Mouse (Mus musculus): ENCODE measurements at regions not wholly inside any gene's neighbourhood (a gene's known extent, or its start where the extent isn't known, plus 50 kb on each side); places are given as distances from the start of the nearest gene placed in this dataset.

DNA sequence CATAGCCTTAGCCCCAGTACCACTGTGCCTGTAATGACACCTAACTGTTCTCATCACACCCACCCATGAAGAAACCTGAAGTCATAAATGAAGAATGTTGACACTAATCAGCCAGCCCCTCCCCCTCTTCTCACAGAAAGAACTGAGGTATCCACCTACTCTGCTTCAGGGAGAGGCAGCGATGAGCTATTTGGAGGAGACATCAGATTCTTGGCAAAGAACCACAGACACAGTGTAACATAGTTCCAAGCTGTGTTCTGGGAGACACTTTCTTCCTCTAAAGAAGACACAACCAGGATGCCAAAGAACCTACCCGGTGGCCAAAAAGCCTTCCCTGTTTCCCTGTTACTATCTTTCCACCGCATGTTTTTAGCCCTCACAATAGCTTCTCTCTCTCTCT, 307.8 kb upstream of the Jarid2 start:
- no peak overlapping the region for H3K9ac ChIP-seq (replicated peaks; ENCODE audit: low read depth, low read length)
- no peak for ATAC-seq (ENCODE audit: insufficient number of reproducible peaks, insufficient read depth, low FRiP score, low read depth)
- H3K27ac ChIP-seq (ENCODE audit: low read length): no peak overlapping the region
- H3K4me3 ChIP-seq (ENCODE audit: low read depth, low read length): no peak overlapping the region
- WGBS: 78% methylated on average over 3 of the region's 3 CpGs
- H3K9me3 ChIP-seq (ENCODE audit: control insufficient read depth, low read depth, low read length): no peaks in the 10 kb centered on the region
- H3K4me1 ChIP-seq (ENCODE audit: control insufficient read depth, insufficient read depth, low read length): peaks cover 15% of the 10 kb centered on the region
- H3K36me3 ChIP-seq (ENCODE audit: control insufficient read depth, insufficient read depth, low read length): no peaks in the 10 kb centered on the region
- no peaks in the 10 kb centered on the region for H3K27me3 ChIP-seq (ENCODE audit: control insufficient read depth, insufficient read depth, low read length)
- H3K4me2 ChIP-seq (replicated peaks; ENCODE audit: low read depth, low read length): no peak overlapping the region

GRCm38 (mm10) chr13:44421922-44422321, 307.4 kb upstream of the Jarid2 start:
- Histone ChIP-seq H3K9me3 (ENCODE audit: control insufficient read depth, low read depth, low read length) (no peaks in the 10 kb centered on the region), H3K36me3 (ENCODE audit: control insufficient read depth, insufficient read depth, low read length) (no peaks in the 10 kb centered on the region), H3K9ac (replicated peaks; ENCODE audit: low read depth, low read length) (no peak overlapping the region), H3K27me3 (ENCODE audit: control insufficient read depth, insufficient read depth, low read length) (no peaks in the 10 kb centered on the region), H3K4me2 (replicated peaks; ENCODE audit: low read depth, low read length) (no peak overlapping the region), H3K4me3 (ENCODE audit: low read depth, low read length) (no peak overlapping the region), H3K27ac (ENCODE audit: low read length) (no peak overlapping the region), H3K4me1 (ENCODE audit: control insufficient read depth, insufficient read depth, low read length) (peaks cover 13% of the 10 kb centered on the region)
- WGBS: 78% methylated on average over 5 of the region's 5 CpGs
- ATAC-seq (ENCODE audit: insufficient number of reproducible peaks, insufficient read depth, low FRiP score, low read depth): no peak

GRCm38 (mm10) chr13:44430492-44430891, 298.8 kb upstream of the Jarid2 start:
- Histone ChIP-seq H3K4me2 (replicated peaks; ENCODE audit: low read depth, low read length) (no peak overlapping the region), H3K27ac (ENCODE audit: low read length) (no peak overlapping the region), H3K9ac (replicated peaks; ENCODE audit: low read depth, low read length) (no peak overlapping the region), H3K36me3 (ENCODE audit: control insufficient read depth, insufficient read depth, low read length) (no peaks in the 10 kb centered on the region), H3K4me1 (ENCODE audit: control insufficient read depth, insufficient read depth, low read length) (0 out of 2 replicates have a peak, but pooled peaks cover 2% of the 10 kb centered on the region), H3K27me3 (ENCODE audit: control insufficient read depth, insufficient read depth, low read length) (no peaks in the 10 kb centered on the region), H3K4me3 (ENCODE audit: low read depth, low read length) (no peak overlapping the region), H3K9me3 (ENCODE audit: control insufficient read depth, low read depth, low read length) (no peaks in the 10 kb centered on the region)
- no peak for ATAC-seq (ENCODE audit: insufficient number of reproducible peaks, insufficient read depth, low FRiP score, low read depth)
- WGBS: 77% methylated on average over 8 of the region's 8 CpGs

GRCm38 (mm10) chr13:44437709-44438108, 291.6 kb upstream of the Jarid2 start:
- Histone ChIP-seq H3K9ac (replicated peaks; ENCODE audit: low read depth, low read length) (no peak overlapping the region), H3K4me2 (replicated peaks; ENCODE audit: low read depth, low read length) (no peak overlapping the region), H3K4me3 (ENCODE audit: low read depth, low read length) (no peak overlapping the region), H3K9me3 (ENCODE audit: control insufficient read depth, low read depth, low read length) (peaks cover 2% of the 10 kb centered on the region; the same call in 1 of the 2 replicates), H3K4me1 (ENCODE audit: control insufficient read depth, insufficient read depth, low read length) (0 out of 2 replicates have a peak, but pooled peaks cover under 1% of the 10 kb centered on the region), H3K27me3 (ENCODE audit: control insufficient read depth, insufficient read depth, low read length) (no peaks in the 10 kb centered on the region), H3K36me3 (ENCODE audit: control insufficient read depth, insufficient read depth, low read length) (no peaks in the 10 kb centered on the region), H3K27ac (ENCODE audit: low read length) (no peak overlapping the region)
- ATAC-seq (ENCODE audit: insufficient number of reproducible peaks, insufficient read depth, low FRiP score, low read depth): no peak
- WGBS: 67% methylated on average over 1 of the region's 1 CpGs

GRCm38 (mm10) chr13:44441061-44441460, 288.2 kb upstream of the Jarid2 start:
- 91% methylated on average over 3 of the region's 3 CpGs for WGBS
- Histone ChIP-seq H3K4me2 (replicated peaks; ENCODE audit: low read depth, low read length) (no peak overlapping the region), H3K4me1 (ENCODE audit: control insufficient read depth, insufficient read depth, low read length) (no peaks in the 10 kb centered on the region), H3K27me3 (ENCODE audit: control insufficient read depth, insufficient read depth, low read length) (no peaks in the 10 kb centered on the region), H3K36me3 (ENCODE audit: control insufficient read depth, insufficient read depth, low read length) (no peaks in the 10 kb centered on the region), H3K4me3 (ENCODE audit: low read depth, low read length) (no peak overlapping the region), H3K27ac (ENCODE audit: low read length) (no peak overlapping the region), H3K9me3 (ENCODE audit: control insufficient read depth, low read depth, low read length) (peaks cover 2% of the 10 kb centered on the region; the same call in 1 of the 2 replicates), H3K9ac (replicated peaks; ENCODE audit: low read depth, low read length) (no peak overlapping the region)
- no peak for ATAC-seq (ENCODE audit: insufficient number of reproducible peaks, insufficient read depth, low FRiP score, low read depth)

DNA sequence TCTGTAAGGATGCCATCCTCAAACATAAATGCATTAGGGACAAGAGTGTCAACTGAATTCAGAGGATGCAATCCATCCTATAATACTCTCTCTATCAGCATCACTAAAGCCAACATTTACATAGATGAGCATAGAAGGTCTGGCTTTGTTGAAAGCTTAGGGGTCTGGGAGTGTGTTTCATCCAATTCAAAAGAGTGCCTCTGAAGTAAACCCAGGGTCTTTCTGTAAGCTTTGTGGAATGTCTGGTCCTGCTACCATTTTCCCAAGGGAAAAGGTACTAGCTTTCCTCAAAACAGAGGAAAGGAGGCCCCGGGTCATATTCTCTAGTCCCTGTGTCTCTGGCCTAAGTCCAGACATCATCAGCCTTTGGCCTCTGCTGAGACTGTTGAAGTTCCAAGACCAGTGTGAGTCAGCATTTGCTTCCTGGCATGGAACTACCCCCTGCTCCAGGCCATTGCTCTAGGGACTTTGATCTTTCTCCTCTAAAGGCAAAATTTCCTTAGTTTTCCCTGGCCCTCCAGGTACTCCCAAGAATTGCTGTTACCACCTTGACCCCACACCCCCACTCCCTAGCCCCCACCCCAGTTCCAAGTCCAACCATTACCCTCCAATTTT, 280.0 kb upstream of the Jarid2 start:
- Histone ChIP-seq H3K9me3 (ENCODE audit: control insufficient read depth, low read depth, low read length) (peaks cover 6% of the 10 kb centered on the region; the same call in 1 of the 2 replicates), H3K4me2 (replicated peaks; ENCODE audit: low read depth, low read length) (no peak overlapping the region), H3K36me3 (ENCODE audit: control insufficient read depth, insufficient read depth, low read length) (no peaks in the 10 kb centered on the region), H3K27me3 (ENCODE audit: control insufficient read depth, insufficient read depth, low read length) (no peaks in the 10 kb centered on the region), H3K27ac (ENCODE audit: low read length) (no peak overlapping the region), H3K4me1 (ENCODE audit: control insufficient read depth, insufficient read depth, low read length) (0 out of 2 replicates have a peak, but pooled peaks cover 3% of the 10 kb centered on the region), H3K9ac (replicated peaks; ENCODE audit: low read depth, low read length) (no peak overlapping the region), H3K4me3 (ENCODE audit: low read depth, low read length) (no peak overlapping the region)
- WGBS: 87% methylated on average over 1 of the region's 1 CpGs
- ATAC-seq (ENCODE audit: insufficient number of reproducible peaks, insufficient read depth, low FRiP score, low read depth): no peak

DNA sequence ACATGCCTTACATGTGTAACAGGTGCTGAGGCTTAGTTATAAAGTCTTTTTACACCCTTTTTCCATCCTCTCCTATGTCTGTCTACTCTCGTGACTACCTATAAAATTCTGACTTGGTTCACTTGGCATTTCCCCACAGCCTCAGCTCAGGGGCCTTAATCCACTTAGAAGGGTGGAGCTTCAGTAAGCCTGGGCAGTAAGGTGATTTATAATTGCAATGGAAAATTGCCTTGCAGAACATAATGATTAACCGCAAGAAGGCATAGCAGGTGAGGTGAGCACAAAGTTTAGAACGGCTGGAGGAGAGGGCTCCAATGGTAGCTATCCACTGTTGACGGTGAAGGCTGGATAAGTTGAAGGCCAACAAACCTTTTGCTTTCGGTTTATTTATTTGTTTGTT, 278.1 kb upstream of the Jarid2 start:
- Histone ChIP-seq H3K27ac (ENCODE audit: low read length) (no peak overlapping the region), H3K27me3 (ENCODE audit: control insufficient read depth, insufficient read depth, low read length) (no peaks in the 10 kb centered on the region), H3K4me1 (ENCODE audit: control insufficient read depth, insufficient read depth, low read length) (0 out of 2 replicates have a peak, but pooled peaks cover 4% of the 10 kb centered on the region), H3K4me2 (replicated peaks; ENCODE audit: low read depth, low read length) (no peak overlapping the region), H3K36me3 (ENCODE audit: control insufficient read depth, insufficient read depth, low read length) (no peaks in the 10 kb centered on the region), H3K9me3 (ENCODE audit: control insufficient read depth, low read depth, low read length) (peaks cover 6% of the 10 kb centered on the region; the same call in 1 of the 2 replicates), H3K9ac (replicated peaks; ENCODE audit: low read depth, low read length) (no peak overlapping the region), H3K4me3 (ENCODE audit: low read depth, low read length) (no peak overlapping the region)
- 79% methylated on average over 5 of the region's 5 CpGs for WGBS
- no peak for ATAC-seq (ENCODE audit: insufficient number of reproducible peaks, insufficient read depth, low FRiP score, low read depth)

GRCm38 (mm10) chr13:44453131-44453530, 276.1 kb upstream of the Jarid2 start:
- 76% methylated on average over 7 of the region's 7 CpGs for WGBS

DNA sequence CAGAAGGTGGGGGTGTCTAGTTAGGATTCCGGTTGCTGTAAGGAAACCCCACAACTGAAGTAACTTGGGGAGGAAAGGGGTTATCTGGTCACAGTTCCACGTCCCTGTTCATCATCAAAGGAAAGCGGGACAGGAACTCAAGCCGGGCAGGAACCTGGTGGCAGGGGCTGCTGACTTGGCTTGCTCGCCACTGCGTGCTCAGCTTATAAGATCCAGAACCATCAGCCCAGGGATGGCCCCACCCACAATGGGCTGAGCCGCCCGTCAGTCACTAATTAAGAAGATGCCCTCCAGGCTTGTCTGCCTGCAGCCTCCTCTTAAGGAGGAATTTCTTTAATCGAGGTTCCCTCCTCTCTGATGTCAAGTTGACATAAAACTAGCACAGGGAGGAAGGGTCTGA, 275.1 kb upstream of the Jarid2 start:
- Histone ChIP-seq H3K4me2 (replicated peaks; ENCODE audit: low read depth, low read length) (no peak overlapping the region), H3K4me1 (ENCODE audit: control insufficient read depth, insufficient read depth, low read length) (0 out of 2 replicates have a peak, but pooled peaks cover 4% of the 10 kb centered on the region), H3K4me3 (ENCODE audit: low read depth, low read length) (no peak overlapping the region), H3K9ac (replicated peaks; ENCODE audit: low read depth, low read length) (no peak overlapping the region), H3K27ac (ENCODE audit: low read length) (no peak overlapping the region), H3K27me3 (ENCODE audit: control insufficient read depth, insufficient read depth, low read length) (no peaks in the 10 kb centered on the region), H3K36me3 (ENCODE audit: control insufficient read depth, insufficient read depth, low read length) (no peaks in the 10 kb centered on the region), H3K9me3 (ENCODE audit: control insufficient read depth, low read depth, low read length) (no peaks in the 10 kb centered on the region)
- no peak for ATAC-seq (ENCODE audit: insufficient number of reproducible peaks, insufficient read depth, low FRiP score, low read depth)
- 48% methylated on average over 9 of the region's 9 CpGs for WGBS

More at GRCm38 (mm10) chr13:44453131-44453530, 276.1 kb upstream of the Jarid2 start:
- no peak for ATAC-seq (ENCODE audit: insufficient number of reproducible peaks, insufficient read depth, low FRiP score, low read depth)
- no peak overlapping the region for H3K9ac ChIP-seq (replicated peaks; ENCODE audit: low read depth, low read length)
- peaks cover 3% of the 10 kb centered on the region; the same call in 1 of the 2 replicates for H3K9me3 ChIP-seq (ENCODE audit: control insufficient read depth, low read depth, low read length)
- H3K4me2 ChIP-seq (replicated peaks; ENCODE audit: low read depth, low read length): no peak overlapping the region
- H3K27ac ChIP-seq (ENCODE audit: low read length): no peak overlapping the region
- H3K4me1 ChIP-seq (ENCODE audit: control insufficient read depth, insufficient read depth, low read length): 0 out of 2 replicates have a peak, but pooled peaks cover 4% of the 10 kb centered on the region
- H3K36me3 ChIP-seq (ENCODE audit: control insufficient read depth, insufficient read depth, low read length): no peaks in the 10 kb centered on the region
- no peaks in the 10 kb centered on the region for H3K27me3 ChIP-seq (ENCODE audit: control insufficient read depth, insufficient read depth, low read length)
- no peak overlapping the region for H3K4me3 ChIP-seq (ENCODE audit: low read depth, low read length)

All from stomach, embryonic 14.5 days (tissue).